Mouse (Mus musculus) cerebellum, adult 2 months (tissue): ENCODE measurements around the gene Kctd13. TPM values are rescaled to one million over a fixed set of nuclear protein-coding genes. Genes with fewer than 3 reads are reported as not detected.

Experiments
- DNase-seq, 2 experiments: peaks; one replicate each; pipeline ENCODE4 v3.0.0; 2021
- H3K27ac ChIP-seq: fragments of 200-500 bp; 2 replicates; pipeline ENCODE4 v1.5.1; 2012; ENCODE audit warnings: low read length, control low read depth, inconsistent platforms; ENCODE audit not compliant: insufficient read depth
- H3K27me3 ChIP-seq: fragments of 200-500 bp; 2 replicates; pipeline ENCODE4 v1.6.1; 2012; ENCODE audit warnings: inconsistent platforms, mild to moderate bottlenecking, low read length, moderate library complexity; ENCODE audit not compliant: control insufficient read depth, insufficient read depth
- H3K4me1 ChIP-seq: fragments of 200-500 bp; 2 replicates; pipeline ENCODE4 v1.6.1; 2011; ENCODE audit warnings: low read length; ENCODE audit not compliant: control insufficient read depth, insufficient read depth
- H3K4me3 ChIP-seq: fragments of 200-500 bp; replicated peaks from 2 replicates; pipeline ENCODE3; 2011; ENCODE audit warnings: mild to moderate bottlenecking, low read depth, low read length, control low read depth; ENCODE audit not compliant: insufficient read depth
- CTCF ChIP-seq: fragments of 200-500 bp; IDR thresholded peaks from 2 replicates; pipeline ENCODE4 v1.5.1; 2011; ENCODE audit warnings: low read depth, mild to moderate bottlenecking, control low read depth, low read length, moderate library complexity, borderline replicate concordance; ENCODE audit not compliant: insufficient read depth
- POLR2A ChIP-seq: fragments of 200-500 bp; IDR thresholded peaks from 2 replicates; pipeline ENCODE4 v1.6.1; 2011; ENCODE audit warnings: low read length, control low read depth, borderline replicate concordance; ENCODE audit not compliant: insufficient read depth
- WGBS: fragments of 180-500 bp; shearing (Covaris S2); methylation state at CpG from one replicate; pipeline ENCODE4 v1.1.7; 2018; 5-methylcytosine and 5-hydroxymethylcytosine counted together
- polyA plus RNA-seq: library from polyadenylated mRNA; depleted of rRNA; stranded (reverse); fragments of >200 nt; gene quantifications from 2 replicates; pipeline ENCODE4 v1.2.3, GENCODE M21; 2012

The Kctd13 gene
- polyA plus RNA-seq, 1 experiment: 140 TPM

DNA sequence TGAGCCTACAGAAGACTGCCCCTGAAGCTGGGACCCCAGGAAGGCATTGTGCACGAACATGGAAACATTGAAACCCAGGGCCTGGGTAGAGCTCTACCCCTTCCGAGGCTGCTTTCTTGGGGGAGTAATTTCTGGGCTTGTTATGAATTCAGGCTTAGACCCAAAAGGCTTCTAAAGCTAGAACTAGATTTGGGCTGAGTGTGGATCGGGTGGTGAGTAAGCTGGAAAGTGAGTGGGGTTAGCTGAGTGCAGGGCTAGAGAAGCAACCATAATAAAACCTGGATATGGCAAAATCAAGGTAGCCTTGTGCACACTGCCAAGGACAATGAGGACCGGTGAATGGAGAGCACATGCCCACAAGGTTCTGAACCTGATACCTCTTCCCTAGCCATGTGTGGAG lies 33.3 kb downstream of the Kctd13 start:
- no peak for TF ChIP-seq POLR2A
- TF ChIP-seq CTCF: no peak
- Histone ChIP-seq H3K4me3 (no peak overlapping the region), H3K27me3 (no peaks in the 10 kb centered on the region), H3K4me1 (peaks cover 11% of the 10 kb centered on the region), H3K27ac (no peak overlapping the region)
- WGBS: 76% methylated on average over 4 of the region's 4 CpGs
- no peak for DNase-seq

- Histone ChIP-seq H3K4me3 (no peak overlapping the region), H3K27ac (no peak overlapping the region), H3K27me3 (no peaks in the 10 kb centered on the region), H3K4me1 (peaks cover 9% of the 10 kb centered on the region)
- DNase-seq: peak in 1 of 2 experiments; percentile 53
- WGBS: 35% methylated on average over 19 of the region's 19 CpGs
- no peak for TF ChIP-seq POLR2A
- TF ChIP-seq CTCF: peak; percentile 47; the same call in 1 of the 2 replicates
These were observed 35.0 kb downstream of the Kctd13 start for GRCm38 (mm10) chr7:126963548-126964286.

- H3K27ac ChIP-seq: no peak overlapping the region; the same call in 1 of the 2 replicates
- peaks cover 3% of the 10 kb centered on the region; the same call in 1 of the 2 replicates for H3K4me1 ChIP-seq
- peak; percentile 77 to 83 for DNase-seq
- 16% methylated on average over 3 of the region's 3 CpGs for WGBS
- TF ChIP-seq CTCF (no peak), POLR2A (no peak)
- H3K4me3 ChIP-seq: no peak overlapping the region
- no peaks in the 10 kb centered on the region for H3K27me3 ChIP-seq
These were observed 36.9 kb downstream of the Kctd13 start for GRCm38 (mm10) chr7:126965568-126965967.

GRCm38 (mm10) chr7:126967361-126967760 lies 38.7 kb downstream of the Kctd13 start:
- TF ChIP-seq CTCF (no peak), POLR2A (no peak)
- DNase-seq: no peak
- no peak overlapping the region for H3K4me3 ChIP-seq
- no peaks in the 10 kb centered on the region for H3K27me3 ChIP-seq
- H3K27ac ChIP-seq: no peak overlapping the region
- no peaks in the 10 kb centered on the region for H3K4me1 ChIP-seq
- WGBS: 55% methylated on average over 6 of the region's 6 CpGs

DNA sequence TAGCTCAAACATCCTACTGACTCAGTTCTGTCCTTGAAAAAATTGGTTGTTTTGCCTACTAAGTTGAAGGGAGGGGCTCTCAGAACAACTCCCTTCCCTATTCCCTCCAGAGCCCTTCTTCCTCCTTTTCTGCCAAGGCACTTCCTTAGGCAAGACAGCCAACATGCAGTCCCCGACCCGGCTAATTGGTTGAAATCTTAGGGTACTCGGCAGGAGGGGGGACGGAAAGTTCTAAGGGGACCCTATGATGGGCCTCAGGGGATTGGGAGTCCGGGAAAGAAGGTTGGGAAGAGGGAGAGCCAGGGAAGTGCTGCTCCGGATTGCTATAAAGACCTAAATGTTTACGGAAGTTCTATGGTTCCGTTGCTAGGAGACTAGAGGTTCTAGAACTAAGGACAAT lies 46.8 kb downstream of the Kctd13 start:
- WGBS: 5% methylated on average over 8 of the region's 8 CpGs
- H3K4me1 ChIP-seq: peaks cover 14% of the 10 kb centered on the region
- TF ChIP-seq POLR2A: no peak
- TF ChIP-seq CTCF: no peak
- peak in 1 of 2 experiments; percentile 39 for DNase-seq
- H3K4me3 ChIP-seq: peak overlapping the region; percentile 75
- H3K27ac ChIP-seq: 0 out of 2 replicates have a peak overlapping the region, but pooled peaks have one; percentile 4
- no peaks in the 10 kb centered on the region for H3K27me3 ChIP-seq

DNA sequence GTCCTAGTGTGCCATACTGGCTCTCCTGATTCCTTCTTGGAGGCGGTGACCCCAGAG lies 47.0 kb downstream of the Kctd13 start, which contains the start of gene Cdipt:
Gene Cdipt (plus strand): TSS at position 22 of the 57 bp plus-strand sequence.
- Histone ChIP-seq H3K4me3 (peak within 1 kb of the TSS; percentile 75), H3K27ac (peak within 1 kb of the TSS; percentile 100), H3K27me3 (no peaks in the 10 kb centered on the region), H3K4me1 (peaks cover 14% of the 10 kb centered on the region)
- TF ChIP-seq CTCF: no peak
- no peak for TF ChIP-seq POLR2A
- no peak for DNase-seq
- WGBS: 0% methylated on average over 1 of the region's 1 CpGs

DNA sequence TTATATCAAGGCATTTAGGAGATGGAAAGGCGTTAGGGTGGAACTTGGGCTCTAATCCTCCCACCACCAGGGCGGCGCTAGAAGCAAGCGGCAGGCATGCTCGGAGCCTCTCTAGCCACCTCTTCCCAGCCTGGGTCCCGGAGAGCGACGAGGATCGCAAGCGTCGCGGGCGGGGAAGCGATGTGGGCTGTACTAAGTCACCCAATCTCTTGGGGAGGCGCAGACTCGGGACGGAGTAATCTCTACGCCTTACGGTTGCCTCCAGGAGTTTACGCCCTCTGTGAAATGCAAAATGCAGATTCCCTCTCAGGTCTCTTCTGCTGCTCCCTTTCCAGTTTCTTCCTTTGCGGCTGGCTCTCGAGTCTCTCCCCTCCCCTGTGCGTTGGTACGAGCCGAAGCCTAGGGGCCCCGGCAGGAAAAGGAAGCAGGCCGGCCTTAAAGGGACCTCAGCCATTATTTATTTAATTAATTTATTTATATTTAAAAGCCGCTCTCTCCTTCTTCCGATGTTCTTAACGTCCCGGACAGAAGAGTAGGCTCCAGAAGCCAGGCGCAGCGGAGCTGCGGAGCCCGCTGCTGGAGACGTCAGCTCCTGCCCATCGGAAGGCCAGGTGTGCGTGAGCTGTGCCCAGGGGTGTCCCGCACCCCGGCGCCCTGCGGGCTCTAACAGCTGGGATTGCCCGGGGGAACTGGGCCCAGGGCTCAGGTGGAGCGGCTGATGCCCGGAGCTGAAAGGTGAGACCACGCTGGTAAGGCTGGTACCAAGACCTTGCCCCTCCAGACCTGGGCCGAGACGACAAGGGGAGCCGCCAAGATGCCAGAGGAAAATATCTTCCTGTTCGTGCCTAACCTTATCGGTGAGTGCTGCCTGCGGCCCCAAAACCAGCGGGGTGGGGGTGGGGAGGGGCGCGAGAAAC lies 47.5 kb downstream of the Kctd13 start, which contains the start of gene Cdiptos:
Gene Cdiptos (minus strand): TSS at position 149 of the 917 bp plus-strand sequence.
- no peaks in the 10 kb centered on the region for H3K27me3 ChIP-seq
- peak; percentile 95 to 97 for DNase-seq
- under 1% methylated on average over 55 of the region's 55 CpGs for WGBS

DNA sequence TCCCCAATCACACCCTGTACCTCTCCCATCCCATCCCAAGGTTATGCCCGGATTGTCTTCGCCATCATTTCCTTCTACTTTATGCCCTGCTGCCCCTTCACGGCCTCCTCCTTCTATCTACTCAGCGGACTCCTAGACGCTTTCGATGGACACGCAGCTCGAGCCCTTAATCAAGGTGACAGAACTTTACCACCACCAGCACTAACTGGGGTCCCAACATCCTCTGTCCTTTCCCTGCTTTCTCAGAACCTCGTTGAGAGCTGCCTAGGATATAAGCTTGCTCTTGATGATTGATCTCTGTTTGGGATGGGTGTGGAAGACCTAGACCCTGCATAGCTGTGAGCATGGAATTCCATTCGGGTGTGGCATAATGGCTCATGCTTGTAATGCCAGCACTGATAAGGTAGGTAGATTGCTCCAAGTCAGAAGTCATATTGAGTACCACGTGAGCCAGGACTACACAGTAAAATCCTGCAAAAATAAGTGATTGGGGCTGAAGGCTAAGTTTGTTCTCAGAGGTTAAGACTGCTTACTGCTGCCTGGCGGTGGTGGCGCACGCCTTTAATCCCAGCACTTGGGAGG lies 48.3 kb downstream of the Kctd13 start:
- TF ChIP-seq CTCF: no peak
- TF ChIP-seq POLR2A: no peak
- whole genome bisulfite sequencing: 22% methylated on average over 14 of the region's 14 CpGs
- H3K4me3 ChIP-seq: peak overlapping the region; percentile 75
- no peaks in the 10 kb centered on the region for H3K27me3 ChIP-seq
- H3K27ac ChIP-seq: peak overlapping the region; percentile 91
- DNase-seq: peak; percentile 39 to 51
- H3K4me1 ChIP-seq: peaks cover 14% of the 10 kb centered on the region

More for the DNA sequence above, 47.5 kb downstream of the Kctd13 start, which contains the start of gene Cdiptos:
- TF ChIP-seq POLR2A (no peak), CTCF (peak; percentile 90)
- Histone ChIP-seq H3K4me1 (peaks cover 14% of the 10 kb centered on the region), H3K4me3 (peak within 1 kb of the TSS; percentile 75), H3K27ac (peak within 1 kb of the TSS; percentile 100)
